Mouse (Mus musculus) liver, adult (tissue): ENCODE measurements around the gene Commd1.

Source experiments
- GATA4 ChIP-seq: IDR thresholded peaks from 2 replicates; pipeline ENCODE4 v1.6.1; 2014; ENCODE audit warnings: mild to moderate bottlenecking, low read length; ENCODE audit not compliant: insufficient replicate concordance

The Commd1 gene

DNA sequence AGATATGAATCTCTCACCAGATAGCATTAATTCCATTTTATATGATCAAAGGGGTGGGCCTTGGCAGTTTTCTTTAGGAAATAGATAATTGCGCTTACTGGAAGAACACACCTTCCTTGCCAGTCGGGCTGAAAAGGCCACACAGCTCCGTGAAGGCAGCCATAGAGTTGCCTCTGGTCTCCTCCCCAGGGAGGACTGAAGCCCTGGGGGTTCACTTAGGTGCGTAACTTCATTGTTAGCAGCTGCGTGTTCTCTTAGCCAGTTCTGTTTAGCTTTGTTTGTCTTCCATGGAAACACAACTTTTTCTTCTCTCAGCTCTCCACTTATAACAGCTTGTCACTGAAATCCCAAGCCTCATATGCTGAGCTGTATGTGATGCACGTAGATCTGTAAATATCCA lies 89.7 kb downstream of the Commd1 start:
- TF ChIP-seq GATA4: no peak

DNA sequence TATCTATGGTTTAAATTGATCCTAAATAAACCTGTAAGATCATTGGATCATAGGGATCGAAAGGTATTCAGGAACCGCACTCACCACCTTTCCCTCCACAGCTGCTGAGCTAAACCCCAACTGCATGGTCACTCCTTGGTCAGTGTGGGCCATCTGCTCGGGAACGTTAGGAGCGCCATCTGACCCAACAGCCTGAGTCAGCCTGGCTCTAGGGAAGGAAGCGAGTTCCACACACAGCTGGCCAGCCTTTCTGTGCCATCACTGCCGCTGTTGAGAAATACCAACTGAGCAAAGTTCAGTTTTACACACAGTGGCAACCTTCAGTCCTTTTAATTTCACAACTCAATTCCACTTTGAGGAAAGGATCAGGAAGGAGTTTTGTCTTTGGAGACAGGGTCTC lies 90.3 kb downstream of the Commd1 start:
- no peak for TF ChIP-seq GATA4

DNA sequence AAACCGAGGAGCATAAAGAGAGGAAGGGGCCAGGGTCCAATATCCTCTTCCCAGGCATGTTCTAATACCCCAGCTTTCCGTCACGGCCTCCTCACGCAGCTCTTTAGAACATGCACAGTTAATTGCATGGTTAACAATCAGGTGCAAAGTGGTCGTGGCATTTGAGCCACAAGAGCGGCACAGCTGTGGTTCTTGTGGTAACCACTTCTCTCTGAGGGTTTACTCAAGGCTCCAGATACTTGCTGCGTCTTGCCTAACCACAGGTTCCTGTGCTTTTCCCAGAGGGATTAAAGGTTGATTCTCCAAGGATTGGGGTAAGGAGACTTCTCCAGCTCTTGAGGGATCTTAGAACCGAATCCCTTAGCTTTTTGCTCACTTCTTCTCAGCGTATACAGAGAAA lies 90.9 kb downstream of the Commd1 start:
- TF ChIP-seq GATA4: no peak

DNA sequence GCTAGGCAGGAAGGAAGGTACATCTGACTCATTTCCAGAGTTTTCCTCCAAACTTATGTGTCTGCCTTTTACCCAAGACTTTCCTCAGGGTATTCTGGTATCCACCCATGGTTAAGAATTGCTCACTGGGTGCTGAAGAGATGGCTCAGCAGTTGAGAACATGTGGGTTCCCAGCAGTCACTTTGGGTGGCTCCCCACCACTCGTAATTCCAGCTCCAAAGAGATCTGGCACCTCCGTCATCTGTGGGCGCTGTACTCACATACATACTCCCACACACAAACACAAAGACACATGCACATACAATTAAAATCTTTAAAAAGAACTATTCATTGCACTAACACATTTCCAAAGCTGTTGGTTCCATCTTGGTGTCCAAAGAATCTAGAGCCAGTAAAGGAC lies 93.0 kb downstream of the Commd1 start:
- no peak for TF ChIP-seq GATA4

GRCm38 (mm10) chr11:22886991-22887390 lies 95.2 kb downstream of the Commd1 start:
- TF ChIP-seq GATA4: no peak

DNA sequence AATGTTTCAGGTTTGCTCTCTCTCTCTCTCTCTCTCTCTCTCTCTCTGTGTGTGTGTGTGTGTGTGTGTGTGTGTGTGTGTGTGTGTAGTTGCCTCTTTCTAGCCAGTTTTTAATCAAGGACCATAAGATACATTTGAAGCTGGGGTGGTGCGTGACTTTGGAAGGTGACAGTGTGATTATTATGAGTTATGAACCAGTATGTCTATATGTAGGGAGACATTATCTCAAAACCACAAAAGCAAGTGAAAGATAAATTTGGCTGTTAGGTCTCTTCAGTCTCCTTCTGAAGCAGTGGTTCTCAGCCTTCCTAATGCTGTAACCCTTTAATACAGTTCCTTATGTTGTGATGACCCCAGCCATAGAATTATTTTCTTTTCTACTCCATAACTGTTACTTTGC lies 96.8 kb downstream of the Commd1 start:
- no peak for TF ChIP-seq GATA4

GRCm38 (mm10) chr11:22883676-22884075 lies 98.5 kb downstream of the Commd1 start:
- TF ChIP-seq GATA4: no peak

- TF ChIP-seq GATA4: no peak
Observed at GRCm38 (mm10) chr11:22882926-22883325, 99.3 kb downstream of the Commd1 start.

DNA sequence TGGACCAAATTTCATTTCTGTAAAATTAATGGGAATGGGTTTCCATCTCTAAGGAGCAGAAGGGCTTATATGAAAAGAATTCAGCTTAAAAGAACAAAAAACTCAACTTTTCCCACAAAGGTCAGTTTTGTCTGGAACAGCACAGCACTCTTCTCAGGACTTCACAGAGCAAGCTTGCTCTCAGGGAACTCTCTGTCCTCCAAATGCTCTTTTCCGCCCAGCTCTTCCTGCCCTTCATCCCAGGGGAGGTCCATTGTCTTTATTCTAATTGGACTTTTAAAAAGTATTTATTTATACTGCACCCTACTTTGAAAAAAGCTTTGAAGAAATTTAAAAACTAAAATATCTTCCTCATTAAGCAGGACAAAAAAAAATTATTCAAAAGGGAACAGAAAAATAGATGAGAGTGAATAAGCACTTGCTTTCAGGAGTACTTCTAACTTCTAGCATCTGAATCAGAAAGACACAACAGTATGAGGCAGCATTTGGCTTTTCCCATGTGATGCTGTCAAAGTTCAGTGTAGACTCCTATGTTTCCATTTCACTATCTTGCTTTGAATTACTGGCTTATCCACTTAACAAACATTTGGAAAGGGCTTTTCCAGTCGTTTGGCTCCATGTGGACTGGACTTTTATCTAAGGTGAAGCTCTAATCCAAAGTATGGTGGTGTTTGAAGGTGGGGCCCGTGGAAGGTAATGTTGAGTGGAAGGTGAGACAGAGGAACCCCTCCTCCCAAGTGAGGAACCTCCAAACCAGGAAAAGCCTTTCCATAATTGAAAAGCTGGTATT lies 101.6 kb downstream of the Commd1 start:
- TF ChIP-seq GATA4: no peak

DNA sequence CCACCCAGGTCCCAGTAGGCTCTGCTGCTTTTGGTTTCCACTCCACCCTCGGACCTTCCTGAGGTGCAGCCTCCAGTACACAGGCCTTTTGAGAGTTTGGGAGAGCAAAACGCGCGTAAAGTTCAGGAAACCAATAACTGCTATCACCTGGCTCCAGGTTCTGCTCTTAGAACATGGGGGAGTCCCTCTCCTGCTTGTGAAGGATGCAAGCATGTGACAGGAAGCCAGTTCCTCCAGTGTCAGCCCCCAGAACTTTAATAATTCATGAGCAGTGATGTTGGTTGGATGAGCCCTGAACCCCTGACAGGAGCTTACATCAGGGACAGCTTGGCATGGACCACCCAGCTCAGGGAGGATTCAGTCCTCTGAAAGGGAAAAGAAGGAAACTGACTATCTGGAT lies 102.5 kb downstream of the Commd1 start:
- TF ChIP-seq GATA4: no peak

GRCm38 (mm10) chr11:22876680-22877330 lies 105.4 kb downstream of the Commd1 start:
- no peak for TF ChIP-seq GATA4

GRCm38 (mm10) chr11:22875279-22875678 lies 106.9 kb downstream of the Commd1 start:
- no peak for TF ChIP-seq GATA4

DNA sequence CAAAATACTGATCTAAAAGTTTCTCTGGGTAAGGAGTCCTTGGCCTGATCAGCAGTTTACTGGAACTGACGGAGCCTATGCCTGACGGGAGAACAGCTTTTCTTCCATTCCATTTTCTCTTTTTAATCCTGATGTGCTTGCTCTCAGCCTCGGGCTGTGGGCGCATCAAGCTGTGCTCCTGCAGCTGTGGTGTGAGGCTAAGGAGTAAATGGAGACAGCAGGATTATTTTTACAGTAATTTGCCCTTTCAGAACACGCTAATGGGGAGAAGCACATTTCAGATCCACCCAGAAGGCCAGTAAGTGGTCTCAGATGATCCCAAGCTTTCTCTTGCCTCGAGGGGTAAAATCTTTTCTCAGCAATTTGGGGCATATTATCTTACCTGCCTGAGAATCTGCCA lies 107.4 kb downstream of the Commd1 start:
- TF ChIP-seq GATA4: no peak

DNA sequence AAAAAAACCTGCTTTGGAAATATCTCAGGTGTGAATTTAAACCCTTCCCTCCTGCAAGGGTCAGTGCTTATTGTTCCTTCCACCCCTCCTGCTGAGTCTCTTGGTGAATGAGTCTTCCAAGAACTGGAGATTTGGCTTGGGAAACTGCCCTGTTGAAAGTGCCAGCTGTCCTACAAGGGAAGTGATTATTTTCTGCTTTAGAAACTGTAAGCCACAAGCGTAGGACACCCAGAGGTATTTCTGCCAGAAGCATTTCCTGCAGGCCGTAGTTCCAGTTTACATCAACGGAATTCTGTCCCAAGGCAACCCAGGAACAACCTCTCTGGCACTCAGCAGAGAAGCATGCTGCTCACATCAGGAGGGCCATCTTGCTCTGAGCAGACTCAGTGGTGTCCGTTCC lies 108.8 kb downstream of the Commd1 start:
- no peak for TF ChIP-seq GATA4

DNA sequence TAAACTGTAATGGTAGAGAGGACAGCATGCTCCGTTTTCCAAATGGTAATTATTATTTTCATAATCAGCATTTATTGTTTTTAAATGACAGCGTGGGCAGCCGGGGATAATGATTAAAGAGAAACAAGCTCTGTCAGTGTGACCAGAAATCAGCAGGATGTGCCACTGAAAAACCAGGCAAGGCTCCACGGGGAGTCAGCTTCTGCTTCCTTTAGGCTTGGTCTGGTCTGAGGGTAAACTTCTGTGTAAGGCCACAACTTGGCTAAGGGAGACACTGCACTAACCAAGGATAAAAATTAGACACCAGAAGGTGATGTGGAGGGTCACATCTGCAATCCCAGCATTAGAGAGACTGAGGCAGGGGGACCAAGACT lies 109.9 kb downstream of the Commd1 start:
- TF ChIP-seq GATA4: no peak

GRCm38 (mm10) chr11:22871628-22872306 lies 110.4 kb downstream of the Commd1 start:
- no peak for TF ChIP-seq GATA4
